Comparison of ENCODE assay signal across 12 mouse cellular contexts in genomic region chr19:45741431-45742217, GRCm38 (mm10). TPM values are rescaled to one million over a fixed set of nuclear protein-coding genes. Genes with fewer than 3 reads are reported as not detected.
DNase-seq lines count a peak whose midpoint lies in the region; ATAC-seq and TF ChIP-seq lines count a peak whose summit lies in the region.
"Had no signal": no experiment of that assay in that cellular context is flagged by ENCODE, and none has a peak within 500 bp of the region (broad histone marks: within the 10 kb centered on the region; RNA-seq: fewer than 3 reads in every experiment).

No protein-coding gene starts in this region.

- H3K4me3 ChIP-seq in lung, embryonic 14.5 days (ENCODE audit: low read depth, low read length): peak overlapping the region; percentile 48
- peak overlapping the region; percentile 57 for H3K4me3 ChIP-seq in limb, embryonic 10.5 days
- H3K4me3 ChIP-seq in neural tube, embryonic 15.5 days (replicated peaks): peak overlapping the region; percentile 44

- H3K9me3 ChIP-seq in lung, embryonic 14.5 days (ENCODE audit: low read depth, low read length): no peaks in the 10 kb centered on the region
- no peaks in the 10 kb centered on the region for H3K9me3 ChIP-seq in limb, embryonic 10.5 days (replicated peaks)
- no peaks in the 10 kb centered on the region for H3K9me3 ChIP-seq in neural tube, embryonic 15.5 days (replicated peaks)
- H3K9me3 ChIP-seq: neural tube, embryonic 12.5 days had no signal

- H3K9ac ChIP-seq in lung, embryonic 14.5 days: no peak overlapping the region
- H3K9ac ChIP-seq in neural tube, embryonic 15.5 days (replicated peaks): no peak overlapping the region
- H3K9ac ChIP-seq: neural tube, embryonic 12.5 days had no signal

- TF ChIP-seq CTCF in lung, embryonic 14.5 days (IDR thresholded peaks at IDR 0.05; ENCODE audit: low read depth): no peak

- H3K4me2 ChIP-seq in lung, embryonic 14.5 days: peak overlapping the region; percentile 88; the same call in 1 of the 2 replicates
- H3K4me2 ChIP-seq in neural tube, embryonic 15.5 days: peak overlapping the region; percentile 83

- no peak overlapping the region for H3K27ac ChIP-seq in lung, embryonic 14.5 days (ENCODE audit: low read depth)
- no peak overlapping the region for H3K27ac ChIP-seq in limb, embryonic 10.5 days
- H3K27ac ChIP-seq in neural tube, embryonic 15.5 days (replicated peaks): no peak overlapping the region
- H3K27ac ChIP-seq: neural tube, embryonic 12.5 days had no signal

- peak; percentile 47 for DNase-seq in embryo, embryonic 9.5 days (ENCODE audit: extremely low spot score)
- no peak for DNase-seq in embryo, embryonic 10 days (ENCODE audit: low spot score)
- no peak for DNase-seq in lung, embryonic 14.5 days
- DNase-seq in lung, postnatal 25 days (ENCODE audit: low spot score): no peak
- DNase-seq in limb, embryonic 10.5 days (ENCODE audit: low spot score): peak; percentile 64
- no peak for DNase-seq in layer of hippocampus, adult 11-12 months (ENCODE audit: low spot score)
- no peak for DNase-seq in adrenal gland, postnatal 4 days (ENCODE audit: low spot score in 2 of 2)
- DNase-seq: left cerebral cortex, postnatal 4 days had no signal

- no peak for ATAC-seq in lung, embryonic 14.5 days (ENCODE audit: insufficient read depth)
- no peak for ATAC-seq in neural tube, embryonic 15.5 days (ENCODE audit: low FRiP score)
- ATAC-seq: activated CD4-positive, CD25-positive, alpha-beta regulatory T cell, adult 4 months had no signal

- whole genome bisulfite sequencing in lung, embryonic 14.5 days: 2% methylated on average over 45 of the region's 45 CpGs
- under 1% methylated on average over 45 of the region's 45 CpGs for WGBS in limb, embryonic 10.5 days
- 2% methylated on average over 45 of the region's 45 CpGs for WGBS in neural tube, embryonic 15.5 days

- peaks cover 94% of the 10 kb centered on the region for H3K27me3 ChIP-seq in lung, embryonic 14.5 days (ENCODE audit: insufficient read depth, low read length)
- peaks cover 100% of the 10 kb centered on the region for H3K27me3 ChIP-seq in limb, embryonic 10.5 days (ENCODE audit: low read depth, poor library complexity, severe bottlenecking)
- peaks cover 94% of the 10 kb centered on the region for H3K27me3 ChIP-seq in neural tube, embryonic 15.5 days (replicated peaks)

- no peaks in the 10 kb centered on the region for H3K36me3 ChIP-seq in lung, embryonic 14.5 days (ENCODE audit: insufficient read depth)
- H3K36me3 ChIP-seq in limb, embryonic 10.5 days: no peaks in the 10 kb centered on the region
- H3K36me3 ChIP-seq in neural tube, embryonic 15.5 days: no peaks in the 10 kb centered on the region
- H3K36me3 ChIP-seq: neural tube, embryonic 12.5 days had no signal

- peaks cover 10% of the 10 kb centered on the region; the same call in 1 of the 2 replicates for H3K4me1 ChIP-seq in lung, embryonic 14.5 days (ENCODE audit: insufficient read depth)
- peaks cover 61% of the 10 kb centered on the region for H3K4me1 ChIP-seq in limb, embryonic 10.5 days
- H3K4me1 ChIP-seq in neural tube, embryonic 15.5 days: peaks cover 35% of the 10 kb centered on the region

RNA-seq across cellular contexts. Expression of gene Fgf8, which starts 1.1 kb away (rescaled TPM):
- polyA plus RNA-seq in lung, embryonic 14.5 days (2014; fragmentation: Nextera tagmentation; extraction: Ambion mirVana): not detected in 2 replicates
- polyA plus RNA-seq in limb, embryonic 10.5 days (2016; fragmentation: Nextera tagmentation; extraction: Ambion mirVana): 78.5 and 105 TPM in 2 replicates
- 0.13 and 0.31 TPM in 2 replicates for polyA plus RNA-seq in neural tube, embryonic 15.5 days (2015; fragmentation: Nextera tagmentation; extraction: Ambion mirVana)
- total RNA-seq in adrenal gland, postnatal 4 days (2021): 1 to 10 TPM in 1 of 2 experiments, not detected in 1; 1.1 TPM
- total RNA-seq: gastrocnemius, postnatal 4 days; left cerebral cortex, postnatal 4 days had no signal
- polyA plus RNA-seq: activated CD4-positive, CD25-positive, alpha-beta regulatory T cell, adult 4 months; neural tube, embryonic 12.5 days had no signal

RNA-seq across cellular contexts. Expression of gene Npm3, which starts 7.8 kb away (rescaled TPM):
- polyA plus RNA-seq in lung, embryonic 14.5 days (2014; fragmentation: Nextera tagmentation; extraction: Ambion mirVana): 19.7 and 20.0 TPM in 2 replicates
- polyA plus RNA-seq in limb, embryonic 10.5 days (2016; fragmentation: Nextera tagmentation; extraction: Ambion mirVana): 13.3 and 14.9 TPM in 2 replicates
- polyA plus RNA-seq in neural tube, embryonic 15.5 days (2015; fragmentation: Nextera tagmentation; extraction: Ambion mirVana): 7.1 and 9.1 TPM in 2 replicates
- total RNA-seq in adrenal gland, postnatal 4 days (2021): 10 to 100 TPM; 38.4 to 42.9 TPM

RNA-seq across cellular contexts. Expression of gene Mgea5, which starts 42.0 kb away (rescaled TPM):
- polyA plus RNA-seq in lung, embryonic 14.5 days (2014; fragmentation: Nextera tagmentation; extraction: Ambion mirVana): 58.3 and 61.8 TPM in 2 replicates
- polyA plus RNA-seq in limb, embryonic 10.5 days (2016; fragmentation: Nextera tagmentation; extraction: Ambion mirVana): 54.2 and 68.9 TPM in 2 replicates
- 64.6 and 71.2 TPM in 2 replicates for polyA plus RNA-seq in neural tube, embryonic 15.5 days (2015; fragmentation: Nextera tagmentation; extraction: Ambion mirVana)
- total RNA-seq in adrenal gland, postnatal 4 days (2021): 100 to 1,000 TPM; 105 to 123 TPM

Comparison
In these comparisons a context has a peak if more than half of its experiments do, and no peak if none do; other contexts are left out.
1. DNase-seq: peak in embryo, embryonic 9.5 days (single experiment) and limb, embryonic 10.5 days (single experiment); none in embryo, embryonic 10 days (single experiment), lung, embryonic 14.5 days (single experiment), lung, postnatal 25 days (single experiment), layer of hippocampus, adult 11-12 months (single experiment) and adrenal gland, postnatal 4 days (0 of 2).
2. RNA of gene Fgf8, which starts 1.1 kb away (polyA plus RNA-seq): 78.5 to 105 TPM in limb, embryonic 10.5 days; 0.13 to 0.31 TPM in neural tube, embryonic 15.5 days and not detected in lung, embryonic 14.5 days; every median in the first group is over 10 times any median in the second.
3. Peak in every context shown above with its lines, with median percentiles within 50 percentile points of each other: H3K4me3 ChIP-seq.